Mouse (Mus musculus) liver, embryonic 14.5 days (tissue): Measurements from ENCODE around the gene Padi1. TPM values are rescaled to one million over a fixed set of nuclear protein-coding genes. Genes with fewer than 3 reads are reported as not detected.

ENCODE experiments used
- ATAC-seq: fragments of 200-750 bp; cut with Nextera tagmentation; 2 replicates; pipeline ENCODE4 v1.8.0; 2017; ENCODE audit warnings: moderate number of reproducible peaks, mild to moderate bottlenecking, moderate library complexity; ENCODE audit not compliant: insufficient read depth
- DNase-seq, 3 experiments: peaks; one replicate each; pipeline ENCODE4 v3.0.0-alpha.2; 2012 to 2013; ENCODE audit warnings: low read depth in 3 of 3, low spot score in 3 of 3
- H3K27ac ChIP-seq: fragments of 300-500 bp; sonication (generic); 2 replicates; pipeline ENCODE4 v1.5.1; 2014; ENCODE audit warnings: moderate library complexity, mild to moderate bottlenecking, control low read depth, inconsistent platforms
- H3K27me3 ChIP-seq: fragments of 300-500 bp; sonication (generic); 2 replicates; pipeline ENCODE4 v1.6.1; 2014; ENCODE audit warnings: mild to moderate bottlenecking, low read length, moderate library complexity; ENCODE audit not compliant: control insufficient read depth, insufficient read depth
- H3K36me3 ChIP-seq: fragments of 300-500 bp; sonication (generic); replicated peaks from 2 replicates; pipeline ENCODE4 v1.6.1; 2014; ENCODE audit warnings: low read depth; ENCODE audit not compliant: control insufficient read depth, insufficient read depth
- H3K4me1 ChIP-seq, 2 experiments: fragments of 200-500 bp in 1 of 2; fragments of 300-500 bp in 1 of 2; sonication (generic) in 1 of 2; replicated peaks; 2 replicates each; pipeline ENCODE4 v1.6.1; 2012 to 2014; ENCODE audit warnings: antibody characterized with exemption in 1 of 2, inconsistent platforms in 1 of 2, low read length in 1 of 2; ENCODE audit not compliant: control insufficient read depth in 2 of 2, insufficient read depth in 2 of 2
- H3K4me2 ChIP-seq: fragments of 300-500 bp; sonication (generic); 2 replicates; pipeline ENCODE4 v1.6.1; 2014; ENCODE audit warnings: low read depth, mild to moderate bottlenecking, control low read depth, moderate library complexity
- H3K4me3 ChIP-seq, 2 experiments: fragments of 200-500 bp in 1 of 2; fragments of 300-500 bp in 1 of 2; sonication (generic) in 1 of 2; 2 replicates each; pipeline ENCODE4 v1.5.1; 2012 to 2014; ENCODE audit warnings: low read depth in 2 of 2, low read length in 2 of 2, mild to moderate bottlenecking in 2 of 2, control low read depth in 1 of 2, inconsistent platforms in 1 of 2, moderate library complexity in 1 of 2; ENCODE audit not compliant: insufficient read depth in 1 of 2
- H3K9ac ChIP-seq: fragments of 300-500 bp; sonication (generic); replicated peaks from 2 replicates; pipeline ENCODE4 v1.6.1; 2014; ENCODE audit warnings: mild to moderate bottlenecking, control low read depth, moderate library complexity
- H3K9me3 ChIP-seq: fragments of 300-500 bp; sonication (generic); 2 replicates; pipeline ENCODE4 v1.6.1; 2016; ENCODE audit warnings: low read length, mixed read lengths; ENCODE audit not compliant: control insufficient read depth
- CTCF ChIP-seq: IDR thresholded peaks from 2 replicates; pipeline ENCODE4 v1.5.1; 2016; ENCODE audit warnings: antibody characterized with exemption, low read depth, control low read depth
- EP300 ChIP-seq: IDR thresholded peaks from 2 replicates; pipeline ENCODE4 v1.6.1; 2016; ENCODE audit warnings: antibody characterized with exemption, low read depth
- WGBS: fragments of 180-500 bp; shearing (Covaris S2); extraction: QIAGEN DNeasy Blood & Tissue Kit; methylation state at CpG from one replicate; pipeline ENCODE4 v1.1.7; 2014; ENCODE audit not compliant: insufficient replicate concordance; 5-methylcytosine and 5-hydroxymethylcytosine counted together
- polyA plus RNA-seq, 2 experiments: library from polyadenylated mRNA; depleted of rRNA in 1 of 2; stranded (reverse) in 1 of 2; unstranded in 1 of 2; fragments of >200 nt; fragmentation: Nextera tagmentation in 1 of 2; extraction: Ambion mirVana in 1 of 2; gene quantifications; 2 replicates each; pipeline versions ENCODE4 v1.2.1 to v1.2.3; 2012 to 2014

Padi1 gene
- 0.01 and 0.02 TPM in 2 replicates for polyA plus RNA-seq (2012; rRNA removed)
- 0.06 TPM in 1 of 2 replicates, not detected in the other for polyA plus RNA-seq (2014; fragmentation: Nextera tagmentation; extraction: Ambion mirVana)

DNA sequence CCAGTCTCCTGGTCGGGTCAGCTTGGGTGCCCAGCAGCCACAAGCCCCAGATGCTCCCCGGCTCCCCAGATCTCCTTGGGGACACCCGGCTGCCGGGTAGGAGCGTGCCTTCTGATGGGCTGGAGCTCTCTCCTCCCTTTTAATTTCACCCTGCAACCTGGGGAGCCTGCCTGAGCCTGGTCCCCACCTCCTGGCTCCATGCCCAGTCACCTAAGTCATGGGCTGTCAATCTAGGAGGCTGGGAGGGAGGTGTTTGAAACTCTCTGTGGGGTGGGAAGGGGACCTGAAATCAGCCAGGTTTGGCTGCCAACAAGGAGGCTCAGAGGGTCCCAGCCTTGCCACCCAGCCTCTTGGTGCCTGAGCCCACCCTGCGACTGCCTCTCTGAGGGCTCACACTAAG is at the start of gene Padi1:
Padi1 (minus strand) TSS at position 113 of the 400 bp plus-strand sequence.
- Histone ChIP-seq H3K27me3 (peaks cover 3% of the 10 kb centered on the region; the same call in 1 of the 2 replicates), H3K9me3 (no peaks in the 10 kb centered on the region), H3K4me1 (no peaks in the 10 kb centered on the region), H3K36me3 (no peaks in the 10 kb centered on the region), H3K27ac (no peak within 1 kb of the TSS), H3K4me2 (no peak within 1 kb of the TSS), H3K4me3 (no peak within 1 kb of the TSS), H3K9ac (no peak within 1 kb of the TSS)
- DNase-seq (no peak), ATAC-seq (no peak)
- WGBS: 64% methylated on average over 6 of the region's 6 CpGs
- TF ChIP-seq CTCF (no peak), EP300 (no peak)

DNA sequence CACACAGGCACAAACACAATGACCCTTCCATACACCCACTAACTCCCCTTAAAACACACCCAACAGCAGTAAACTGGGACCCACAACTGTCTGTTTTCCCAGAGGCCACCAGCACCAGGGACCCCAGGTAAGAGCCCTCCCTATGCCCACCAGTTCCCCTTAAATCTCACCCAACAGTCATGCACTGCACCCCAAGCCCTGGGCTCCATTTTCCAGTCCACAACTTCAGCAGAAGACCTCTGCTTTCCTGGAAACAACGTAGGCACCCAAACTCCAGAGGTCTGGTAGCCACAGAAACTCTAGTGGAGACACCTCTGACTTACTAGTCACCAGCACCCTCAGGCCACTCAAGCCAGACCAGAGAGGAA is 46.6 kb upstream of the Padi1 start:
- no peak for TF ChIP-seq CTCF
- no peak for TF ChIP-seq EP300

DNA sequence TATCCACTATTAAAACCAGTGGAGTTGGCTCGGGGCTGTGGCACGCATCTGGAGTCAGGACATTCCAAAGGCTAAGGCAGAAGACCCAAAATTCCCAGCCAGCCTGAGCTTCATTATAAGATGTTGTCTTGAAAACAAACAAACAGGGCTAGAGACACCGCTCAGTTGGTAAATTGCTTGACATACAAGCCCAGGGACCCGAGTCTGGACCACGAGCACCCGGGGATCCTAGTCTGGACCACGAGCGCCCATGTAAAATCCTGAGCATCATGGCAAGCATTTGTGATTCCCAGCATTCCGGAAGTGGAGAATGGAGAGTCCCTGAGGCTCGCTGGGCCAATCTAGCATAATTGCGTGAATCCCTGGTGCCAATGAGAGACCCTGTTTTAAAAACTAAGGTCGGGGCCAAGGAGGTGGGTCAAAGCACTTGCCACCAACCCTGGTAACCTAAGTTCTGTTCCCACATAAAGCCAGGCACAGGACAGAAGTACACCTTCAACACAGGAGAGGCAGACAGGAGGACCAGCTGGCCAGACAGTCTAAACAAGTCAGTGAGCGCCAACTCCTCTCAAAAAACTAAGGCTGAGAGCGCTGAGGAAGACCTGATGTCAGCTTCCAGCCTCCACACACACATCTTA is 46.1 kb upstream of the Padi1 start:
- ATAC-seq (no peak), DNase-seq (no peak)
- TF ChIP-seq CTCF (no peak), EP300 (no peak)
- no peak overlapping the region for H3K27ac ChIP-seq
- no peaks in the 10 kb centered on the region for H3K9me3 ChIP-seq
- H3K27me3 ChIP-seq: no peaks in the 10 kb centered on the region
- WGBS: 75% methylated on average over 14 of the region's 14 CpGs
- no peaks in the 10 kb centered on the region for H3K4me1 ChIP-seq
- H3K36me3 ChIP-seq: no peaks in the 10 kb centered on the region
- no peak overlapping the region for H3K4me2 ChIP-seq
- H3K9ac ChIP-seq: no peak overlapping the region
- H3K4me3 ChIP-seq: no peak overlapping the region

More for the DNA sequence above, 46.6 kb upstream of the Padi1 start:
- Histone ChIP-seq H3K9me3 (no peaks in the 10 kb centered on the region), H3K36me3 (no peaks in the 10 kb centered on the region), H3K27me3 (no peaks in the 10 kb centered on the region), H3K4me3 (no peak overlapping the region), H3K27ac (no peak overlapping the region), H3K4me2 (no peak overlapping the region), H3K4me1 (no peaks in the 10 kb centered on the region), H3K9ac (no peak overlapping the region)
- WGBS: 39% methylated on average over 1 of the region's 1 CpGs
- ATAC-seq (no peak), DNase-seq (no peak)

DNA sequence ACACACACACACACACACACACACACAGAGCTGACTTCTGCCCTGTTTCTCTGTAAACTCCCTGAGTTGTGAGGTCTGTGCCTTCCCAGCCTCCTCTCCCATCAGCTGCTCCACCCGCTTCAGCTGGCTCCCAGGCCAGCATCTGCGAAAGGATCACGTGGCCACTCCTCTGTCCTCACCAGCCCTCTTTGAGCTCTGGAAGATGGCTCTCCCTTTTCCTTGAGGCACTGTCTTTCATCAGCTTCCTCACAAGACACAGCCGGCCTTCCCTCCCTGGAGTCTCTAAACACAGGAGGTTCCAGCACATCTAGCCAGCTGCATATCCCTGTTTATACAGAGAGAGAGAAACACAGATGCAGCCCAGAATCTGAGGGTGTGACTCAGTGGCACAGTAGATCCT is 38.3 kb upstream of the Padi1 start:
- Histone ChIP-seq H3K36me3 (no peaks in the 10 kb centered on the region), H3K27me3 (no peaks in the 10 kb centered on the region; the same call in 1 of the 2 replicates), H3K4me2 (no peak overlapping the region), H3K27ac (no peak overlapping the region), H3K9ac (no peak overlapping the region), H3K4me1 (no peaks in the 10 kb centered on the region), H3K4me3 (no peak overlapping the region), H3K9me3 (0 out of 2 replicates have a peak, but pooled peaks cover 3% of the 10 kb centered on the region)
- WGBS: 34% methylated on average over 4 of the region's 4 CpGs
- DNase-seq (no peak), ATAC-seq (no peak)
- TF ChIP-seq CTCF: no peak
- TF ChIP-seq EP300: no peak

DNA sequence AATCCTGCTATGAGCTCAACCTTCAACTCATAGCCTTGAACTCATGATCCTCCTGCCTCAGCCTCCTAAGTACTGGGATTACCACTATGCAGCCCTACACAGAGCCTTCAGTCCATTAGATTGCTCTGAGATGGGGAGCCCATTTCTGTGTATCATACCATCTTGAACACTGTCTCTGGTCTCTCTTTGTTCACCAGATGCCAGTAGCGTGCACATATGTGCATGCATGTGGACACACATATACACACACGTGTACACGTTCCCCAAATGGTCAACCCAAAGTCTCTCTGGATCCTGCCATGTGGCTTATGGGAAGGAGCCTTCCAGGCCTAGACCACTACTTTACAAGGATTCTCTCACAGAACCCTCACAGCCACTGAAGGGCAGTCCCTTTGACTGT is 37.4 kb upstream of the Padi1 start:
- Histone ChIP-seq H3K9me3 (0 out of 2 replicates have a peak, but pooled peaks cover 3% of the 10 kb centered on the region), H3K4me3 (no peak overlapping the region), H3K4me1 (no peaks in the 10 kb centered on the region), H3K9ac (no peak overlapping the region), H3K4me2 (no peak overlapping the region), H3K27ac (no peak overlapping the region), H3K27me3 (no peaks in the 10 kb centered on the region; the same call in 1 of the 2 replicates), H3K36me3 (no peaks in the 10 kb centered on the region)
- TF ChIP-seq EP300 (no peak), CTCF (no peak)
- ATAC-seq: no peak
- 84% methylated on average over 3 of the region's 3 CpGs for WGBS
- no peak for DNase-seq
